Comparison of ENCODE assay signal across 20 mouse cellular contexts in genomic region chr9:34843275-34843965, GRCm38 (mm10).
DNase-seq lines count a peak whose midpoint lies in the region; ATAC-seq and TF ChIP-seq lines count a peak whose summit lies in the region.
"Had no signal": no experiment of that assay in that cellular context is flagged by ENCODE, and none has a peak within 500 bp of the region (broad histone marks: within the 10 kb centered on the region; RNA-seq: fewer than 3 reads in every experiment).

No protein-coding gene starts in this region.

- no peaks in the 10 kb centered on the region for H3K27me3 ChIP-seq in midbrain, embryonic 14.5 days (ENCODE audit: control insufficient read depth, insufficient read depth, low read length)
- no peaks in the 10 kb centered on the region for H3K27me3 ChIP-seq in midbrain, embryonic 11.5 days (ENCODE audit: control insufficient read depth, insufficient read depth, low read length)
- H3K27me3 ChIP-seq in forebrain, postnatal 0 days (ENCODE audit: insufficient read depth, low read length): no peaks in the 10 kb centered on the region

- ATAC-seq in midbrain, embryonic 14.5 days (ENCODE audit: low FRiP score, low TSS enrichment): no peak
- ATAC-seq in midbrain, embryonic 11.5 days (ENCODE audit: low FRiP score): no peak
- 0 out of 2 replicates have a peak, but pooled peaks have one; percentile 10 for ATAC-seq in forebrain, postnatal 0 days
- ATAC-seq: midbrain, embryonic 16.5 days had no signal

- H3K36me3 ChIP-seq in midbrain, embryonic 14.5 days (ENCODE audit: control insufficient read depth, insufficient read depth, low read length): no peaks in the 10 kb centered on the region
- H3K36me3 ChIP-seq in midbrain, embryonic 11.5 days (ENCODE audit: control insufficient read depth, insufficient read depth, low read length): no peaks in the 10 kb centered on the region
- H3K36me3 ChIP-seq in forebrain, postnatal 0 days (ENCODE audit: insufficient read depth): no peaks in the 10 kb centered on the region
- H3K36me3 ChIP-seq: heart, embryonic 12.5 days; limb, embryonic 10.5 days had no signal

- 70% methylated on average over 10 of the region's 10 CpGs for WGBS in midbrain, embryonic 14.5 days
- WGBS in midbrain, embryonic 11.5 days: 81% methylated on average over 10 of the region's 10 CpGs
- WGBS in forebrain, postnatal 0 days: 56% methylated on average over 10 of the region's 10 CpGs

- no peaks in the 10 kb centered on the region for H3K9me3 ChIP-seq in midbrain, embryonic 14.5 days (ENCODE audit: control insufficient read depth, low read length)
- no peaks in the 10 kb centered on the region for H3K9me3 ChIP-seq in midbrain, embryonic 11.5 days (ENCODE audit: control insufficient read depth, low read length)
- no peaks in the 10 kb centered on the region for H3K9me3 ChIP-seq in forebrain, postnatal 0 days (ENCODE audit: low read length)
- H3K9me3 ChIP-seq: heart, embryonic 12.5 days; limb, embryonic 10.5 days had no signal

- TF ChIP-seq CTCF in brain, embryonic 14.5 days (IDR thresholded peaks at IDR 0.05; ENCODE audit: borderline replicate concordance, extremely low read depth, insufficient read depth, insufficient read length): no peak
- no peak for TF ChIP-seq CTCF in forebrain, postnatal 0 days (IDR thresholded peaks at IDR 0.05; ENCODE audit: low read depth)

- peak; percentile 29 to 35 for DNase-seq in frontal cortex, postnatal 36 days (ENCODE audit: low spot score in 2 of 2)
- DNase-seq in frontal cortex, postnatal 10 days (ENCODE audit: low spot score in 2 of 2): no peak
- DNase-seq in midbrain, embryonic 14.5 days: peak; percentile 12
- no peak for DNase-seq in midbrain, embryonic 11.5 days (ENCODE audit: low spot score, missing footprints)
- DNase-seq in brain, embryonic 14.5 days (ENCODE audit: low read depth): peak; percentile 77
- no peak for DNase-seq in forebrain, postnatal 0 days
- no peak for DNase-seq in heart, adult 8-10 months (ENCODE audit: low spot score)
- DNase-seq in layer of hippocampus, adult 11-12 months (ENCODE audit: low spot score): no peak
- DNase-seq: embryo, embryonic 11 days; heart, postnatal 14 days; kidney, adult 8-10 months; kidney, postnatal 25 days; layer of hippocampus, adult 9-11 months; lung, adult 18-20 months; lung, postnatal 14 days; thymus, adult 2 months had no signal

- H3K4me1 ChIP-seq in midbrain, embryonic 14.5 days (ENCODE audit: control insufficient read depth, insufficient read depth, low read length): no peaks in the 10 kb centered on the region; the same call in 1 of the 2 replicates
- peaks cover 4% of the 10 kb centered on the region; the same call in 1 of the 2 replicates for H3K4me1 ChIP-seq in midbrain, embryonic 11.5 days (ENCODE audit: control insufficient read depth, insufficient read depth, low read length)
- H3K4me1 ChIP-seq in forebrain, postnatal 0 days (ENCODE audit: insufficient read depth): no peaks in the 10 kb centered on the region
- H3K4me1 ChIP-seq: heart, embryonic 12.5 days had no signal

- no peak overlapping the region for H3K4me3 ChIP-seq in midbrain, embryonic 14.5 days (replicated peaks; ENCODE audit: low read depth, low read length)
- no peak overlapping the region for H3K4me3 ChIP-seq in midbrain, embryonic 11.5 days (ENCODE audit: low read depth, low read length)
- no peak overlapping the region for H3K4me3 ChIP-seq in forebrain, postnatal 0 days (ENCODE audit: low read depth, low read length)
- H3K4me3 ChIP-seq: heart, embryonic 12.5 days; limb, embryonic 10.5 days had no signal

- H3K9ac ChIP-seq in midbrain, embryonic 14.5 days (replicated peaks; ENCODE audit: low read length): no peak overlapping the region
- no peak overlapping the region for H3K9ac ChIP-seq in midbrain, embryonic 11.5 days (ENCODE audit: low read length)
- H3K9ac ChIP-seq in forebrain, postnatal 0 days: no peak overlapping the region
- H3K9ac ChIP-seq: heart, embryonic 12.5 days had no signal

- no peak for TF ChIP-seq POLR2A in brain, embryonic 14.5 days (IDR thresholded peaks at IDR 0.05; ENCODE audit: borderline replicate concordance, extremely low read depth, insufficient read depth, insufficient read length, poor library complexity, severe bottlenecking)

- no peak overlapping the region for H3K4me2 ChIP-seq in midbrain, embryonic 14.5 days (ENCODE audit: low read length)
- H3K4me2 ChIP-seq in midbrain, embryonic 11.5 days: no peak overlapping the region
- H3K4me2 ChIP-seq in forebrain, postnatal 0 days (ENCODE audit: low read depth): no peak overlapping the region
- H3K4me2 ChIP-seq: heart, embryonic 12.5 days; liver, embryonic 11.5 days had no signal

- no peak overlapping the region for H3K27ac ChIP-seq in midbrain, embryonic 14.5 days (replicated peaks; ENCODE audit: low read depth, low read length)
- no peak overlapping the region for H3K27ac ChIP-seq in midbrain, embryonic 11.5 days (ENCODE audit: low read depth, low read length)
- H3K27ac ChIP-seq in forebrain, postnatal 0 days (ENCODE audit: low read depth, low read length): no peak overlapping the region
- H3K27ac ChIP-seq: limb, embryonic 10.5 days had no signal

Comparison
In these comparisons a context has a peak if more than half of its experiments do, and no peak if none do; other contexts are left out.
1. DNase-seq: peak in frontal cortex, postnatal 36 days (2 of 2), midbrain, embryonic 14.5 days (single experiment) and brain, embryonic 14.5 days (single experiment); none in frontal cortex, postnatal 10 days (0 of 2), midbrain, embryonic 11.5 days (single experiment), forebrain, postnatal 0 days (single experiment), heart, adult 8-10 months (single experiment) and layer of hippocampus, adult 11-12 months (single experiment).